Mouse (Mus musculus) CH12.LX (cell line): ENCODE measurements around the gene B4galt2. TPM values are rescaled to one million over a fixed set of nuclear protein-coding genes. Genes with fewer than 3 reads are reported as not detected.
A peak's percentile ranks its signal among the peaks of the same experiment; 100 is the strongest.

Experiments used
- DNase-seq: peaks from one replicate; pipeline ENCODE4 v3.0.0-alpha.2; 2013; ENCODE audit errors: extremely low read depth
- H3K27ac ChIP-seq: 2 replicates; pipeline ENCODE4 v1.5.1; 2012; ENCODE audit warnings: low read depth, mild to moderate bottlenecking, control low read depth, moderate library complexity; ENCODE audit not compliant: insufficient read depth
- H3K27me3 ChIP-seq: replicated peaks from 2 replicates; pipeline ENCODE3; 2012; ENCODE audit warnings: inconsistent platforms
- H3K36me3 ChIP-seq, 2 experiments: replicated peaks in 1 of 2; 2 replicates each; pipeline versions ENCODE3 to v1.6.1; 2012; ENCODE audit warnings: inconsistent platforms in 1 of 2, low read length in 1 of 2, mild to moderate bottlenecking in 1 of 2, mixed read lengths in 1 of 2, moderate library complexity in 1 of 2; ENCODE audit not compliant: control insufficient read depth in 1 of 2, insufficient read depth in 1 of 2
- H3K4me1 ChIP-seq, 2 experiments: 2 replicates each; pipeline ENCODE4 v1.6.1; 2012; ENCODE audit warnings: inconsistent platforms in 1 of 2, moderate library complexity in 1 of 2; ENCODE audit not compliant: insufficient read depth in 2 of 2, control insufficient read depth in 1 of 2
- H3K4me2 ChIP-seq: 2 replicates; pipeline ENCODE4 v1.6.1; 2012; ENCODE audit warnings: low read depth, mild to moderate bottlenecking, control low read depth; ENCODE audit not compliant: poor library complexity, insufficient read depth, severe bottlenecking
- H3K4me3 ChIP-seq, 3 experiments: fragments of 150-350 bp in 1 of 3; sonication (generic) in 1 of 3; replicated peaks in 1 of 3; 2 replicates each; pipeline versions ENCODE3 to v1.5.1; 2011 to 2012; ENCODE audit warnings: low read depth in 2 of 3, low read length in 2 of 3, mild to moderate bottlenecking in 2 of 3, moderate library complexity in 2 of 3, control low read depth in 1 of 3, improper control_type of control experiment in 1 of 3, inconsistent platforms in 1 of 3, mixed read lengths in 1 of 3; ENCODE audit not compliant: poor library complexity in 1 of 3
- H3K79me2 ChIP-seq: replicated peaks from 2 replicates; pipeline ENCODE4 v1.6.1; 2012; ENCODE audit warnings: mild to moderate bottlenecking, moderate library complexity; ENCODE audit not compliant: control insufficient read depth, poor library complexity, insufficient read depth, severe bottlenecking; ENCODE audit errors: extremely low read depth
- H3K9ac ChIP-seq: 2 replicates; pipeline ENCODE4 v1.6.1; 2012; ENCODE audit warnings: low read depth, mild to moderate bottlenecking, control low read depth, moderate library complexity; ENCODE audit not compliant: insufficient read depth
- H3K9me3 ChIP-seq: replicated peaks from 2 replicates; pipeline ENCODE3; 2012; ENCODE audit warnings: low read length, inconsistent platforms, mixed read lengths
- BHLHE40 ChIP-seq: IDR thresholded peaks from 2 replicates; pipeline ENCODE4 v1.6.1; 2011; ENCODE audit warnings: mild to moderate bottlenecking, low read depth, low read length, improper control_type of control experiment
- CHD2 ChIP-seq: IDR thresholded peaks from 2 replicates; pipeline ENCODE4 v1.6.1; 2011; ENCODE audit warnings: low read length, improper control_type of control experiment
- CTCF ChIP-seq, 2 experiments: IDR thresholded peaks in 1 of 2; conservative IDR thresholded peaks in 1 of 2; 2 replicates each; pipeline ENCODE4 v1.5.1; 2011 to 2012; ENCODE audit warnings: low read depth in 2 of 2, low read length in 2 of 2, improper control_type of control experiment in 1 of 2, inconsistent platforms in 1 of 2, mild to moderate bottlenecking in 1 of 2, moderate library complexity in 1 of 2
- E2F4 ChIP-seq: IDR thresholded peaks from 2 replicates; pipeline ENCODE4 v1.6.1; 2011; ENCODE audit warnings: low read depth, low read length, improper control_type of control experiment; ENCODE audit not compliant: insufficient replicate concordance
- EP300 ChIP-seq: IDR thresholded peaks from 2 replicates; pipeline ENCODE4 v1.6.1; 2011; ENCODE audit warnings: low read length, improper control_type of control experiment
- GABPA ChIP-seq: IDR thresholded peaks from 2 replicates; pipeline ENCODE4 v1.6.1; 2012; ENCODE audit warnings: low read depth, low read length, improper control_type of control experiment, inconsistent platforms; ENCODE audit not compliant: insufficient replicate concordance
- IRF4 ChIP-seq: IDR thresholded peaks from 2 replicates; pipeline ENCODE4 v1.6.1; 2014; ENCODE audit warnings: low read depth, mild to moderate bottlenecking, inconsistent platforms, low read length, improper control_type of control experiment
- JUN ChIP-seq: IDR thresholded peaks from 2 replicates; pipeline ENCODE4 v1.6.1; 2011; ENCODE audit warnings: low read depth, mild to moderate bottlenecking, low read length, improper control_type of control experiment, moderate library complexity; ENCODE audit not compliant: insufficient read depth
- JUND ChIP-seq: conservative IDR thresholded peaks from 2 replicates; pipeline ENCODE4 v1.6.1; 2011; ENCODE audit warnings: low read depth, low read length, improper control_type of control experiment
- MAFK ChIP-seq: IDR thresholded peaks from 2 replicates; pipeline ENCODE4 v1.6.1; 2011; ENCODE audit warnings: low read length, improper control_type of control experiment; ENCODE audit not compliant: insufficient replicate concordance
- MAX ChIP-seq: IDR thresholded peaks from 2 replicates; pipeline ENCODE4 v1.6.1; 2011; ENCODE audit warnings: low read length, improper control_type of control experiment
- MAZ ChIP-seq: IDR thresholded peaks from 2 replicates; pipeline ENCODE4 v1.6.1; 2012; ENCODE audit warnings: low read depth, mild to moderate bottlenecking, inconsistent platforms, low read length, improper control_type of control experiment, moderate library complexity
- MEF2A ChIP-seq: IDR thresholded peaks from 2 replicates; pipeline ENCODE4 v1.6.1; 2014; ENCODE audit warnings: low read depth, mild to moderate bottlenecking, inconsistent platforms, low read length, improper control_type of control experiment, borderline replicate concordance
- MXI1 ChIP-seq: IDR thresholded peaks from 2 replicates; pipeline ENCODE4 v1.6.1; 2011; ENCODE audit warnings: mild to moderate bottlenecking, low read depth, low read length, improper control_type of control experiment
- MYC ChIP-seq: IDR thresholded peaks from 2 replicates; pipeline ENCODE4 v1.6.1; 2011; ENCODE audit warnings: low read depth, mild to moderate bottlenecking, improper control_type of control experiment, low read length
- NELFE ChIP-seq: IDR thresholded peaks from 2 replicates; pipeline ENCODE4 v1.6.1; 2011; ENCODE audit warnings: low read depth, low read length, improper control_type of control experiment
- NRF1 ChIP-seq: IDR thresholded peaks from 2 replicates; pipeline ENCODE4 v1.6.1; 2014; ENCODE audit warnings: low read depth, mild to moderate bottlenecking, inconsistent platforms, low read length, improper control_type of control experiment, moderate library complexity
- PAX5 ChIP-seq: IDR thresholded peaks from 2 replicates; pipeline ENCODE4 v1.6.1; 2012; ENCODE audit warnings: low read length, inconsistent platforms, mixed read lengths
- POLR2A ChIP-seq: IDR thresholded peaks from 2 replicates; pipeline ENCODE4 v1.6.1; 2011; ENCODE audit warnings: low read depth, mild to moderate bottlenecking, improper control_type of control experiment, low read length
- POLR2AphosphoS2 ChIP-seq: IDR thresholded peaks from 2 replicates; pipeline ENCODE4 v1.6.1; 2011; ENCODE audit warnings: low read depth, low read length, improper control_type of control experiment
- RAD21 ChIP-seq: IDR thresholded peaks from 2 replicates; pipeline ENCODE4 v1.6.1; 2011; ENCODE audit warnings: low read depth, mild to moderate bottlenecking, low read length, improper control_type of control experiment, moderate library complexity
- RCOR1 ChIP-seq: conservative IDR thresholded peaks from 2 replicates; pipeline ENCODE4 v1.6.1; 2012; ENCODE audit warnings: low read depth, mild to moderate bottlenecking, inconsistent platforms, low read length, improper control_type of control experiment
- SIN3A ChIP-seq: IDR thresholded peaks from 2 replicates; pipeline ENCODE4 v1.6.1; 2012; ENCODE audit warnings: low read length, improper control_type of control experiment, inconsistent platforms
- SMC3 ChIP-seq: IDR thresholded peaks from 2 replicates; pipeline ENCODE4 v1.6.1; 2011; ENCODE audit warnings: low read depth, low read length, improper control_type of control experiment
- TBP ChIP-seq: conservative IDR thresholded peaks from 2 replicates; pipeline ENCODE4 v1.6.1; 2011; ENCODE audit warnings: low read depth, low read length, improper control_type of control experiment
- TCF12 ChIP-seq: IDR thresholded peaks from 2 replicates; pipeline ENCODE4 v1.6.1; 2014; ENCODE audit warnings: low read depth, mild to moderate bottlenecking, inconsistent platforms, low read length, improper control_type of control experiment
- UBTF ChIP-seq: IDR thresholded peaks from 2 replicates; pipeline ENCODE4 v1.6.1; 2012; ENCODE audit warnings: low read depth, mild to moderate bottlenecking, inconsistent platforms, low read length, improper control_type of control experiment, moderate library complexity
- USF2 ChIP-seq: conservative IDR thresholded peaks from 2 replicates; pipeline ENCODE4 v1.6.1; 2011; ENCODE audit warnings: low read depth, low read length, improper control_type of control experiment
- ZC3H11A ChIP-seq: IDR thresholded peaks from 2 replicates; pipeline ENCODE4 v1.6.1; 2012; ENCODE audit warnings: low read depth, mild to moderate bottlenecking, inconsistent platforms, low read length, improper control_type of control experiment
- ZKSCAN1 ChIP-seq: IDR thresholded peaks from 2 replicates; pipeline ENCODE4 v1.6.1; 2012; ENCODE audit warnings: low read depth, inconsistent platforms, low read length, improper control_type of control experiment, borderline replicate concordance
- ZMIZ1 ChIP-seq: IDR thresholded peaks from 2 replicates; pipeline ENCODE4 v1.6.1; 2012; ENCODE audit warnings: low read depth, mild to moderate bottlenecking, inconsistent platforms, low read length, improper control_type of control experiment
- ZNF384 ChIP-seq: IDR thresholded peaks from 2 replicates; pipeline ENCODE4 v1.6.1; 2012; ENCODE audit warnings: low read depth, low read length, improper control_type of control experiment, inconsistent platforms
- dilution Hi-C: fragments of 300-500 bp; cut with MboI; formaldehyde crosslinking; loops from 2 replicates; pipeline ENCODE4 v1.14.3; 2020; ENCODE audit warnings: low sequenced_read_pairs; ENCODE audit not compliant: extremely low pct_unique_long_range_greater_than_20kb, extremely low pct_ligation_motif_present
- in situ Hi-C: fragments of 300-500 bp; cut with MboI; formaldehyde crosslinking; loops from 3 replicates; pipeline ENCODE4 v1.14.3; 2019; ENCODE audit warnings: low sequenced_read_pairs, low pct_ligation_motif_present, low pct_unique_long_range_greater_than_20kb, mixed read lengths
- polyA plus RNA-seq: library from polyadenylated mRNA; unstranded; fragments of >175 nt; gene quantifications from 2 replicates; pipeline ENCODE4 v1.2.1, GENCODE M21; 2012; ENCODE audit warnings: low read depth; ENCODE audit not compliant: insufficient read length
- total RNA-seq, 2 experiments: library from RNA; depleted of rRNA; stranded (reverse); fragments of 300-350 nt in 1 of 2; fragments of >200 nt in 1 of 2; gene quantifications; 2 replicates each; pipeline ENCODE4 v1.2.3; 2012 to 2014

The B4galt2 gene
- total and polyA plus RNA-seq, 3 experiments: 0.14 to 0.25 TPM; not detected in 1

- Histone ChIP-seq H3K4me1 (peaks cover 5 to 24% of the 10 kb centered on the region in 2 experiments), H3K9ac (no peak overlapping the region), H3K4me3 (no peak overlapping the region), H3K9me3 (no peaks in the 10 kb centered on the region), H3K36me3 (peaks cover 45 to 77% of the 10 kb centered on the region in 2 experiments), H3K79me2 (peaks cover 7% of the 10 kb centered on the region; the same call in 1 of the 2 replicates), H3K27ac (no peak overlapping the region), H3K27me3 (no peaks in the 10 kb centered on the region), H3K4me2 (no peak overlapping the region)
- in situ Hi-C loops: no loop called here
- DNase-seq: peak; percentile 41
- TF ChIP-seq UBTF (no peak), TCF12 (no peak), SIN3A (peak; percentile 66; the same call in 1 of the 2 replicates), RAD21 (no peak)
- TF ChIP-seq, all 38 proteins: peak for 1
- dilution Hi-C loops: no loop called here
These were observed 10.1 kb upstream of the B4galt2 start for GRCm38 (mm10) chr4:117893376-117893775.

DNA sequence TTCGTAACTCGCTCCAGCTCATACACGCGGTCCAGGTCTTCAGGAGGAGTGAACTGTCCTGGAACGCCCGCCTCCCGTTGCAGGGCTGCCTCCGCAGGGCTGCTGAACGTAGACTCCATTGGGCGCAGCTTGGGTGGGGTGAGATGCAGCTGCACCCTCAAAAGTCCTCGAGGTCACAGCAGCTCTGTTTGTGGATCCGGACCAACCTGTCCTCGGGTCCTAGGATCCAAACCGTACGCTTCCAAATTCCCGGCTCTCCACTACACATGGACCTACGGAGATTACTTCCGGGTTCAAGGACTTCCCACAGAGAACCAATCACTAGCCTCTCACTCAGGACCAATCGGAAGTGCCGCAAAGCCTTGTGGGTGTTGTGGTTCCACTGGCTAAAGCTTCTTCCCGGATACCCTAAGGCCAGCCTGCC is 8.5 kb upstream of the B4galt2 start, which contains the start of gene Dph2:
Gene Dph2, minus strand, starts transcription at position 295 of the 424 bp plus-strand sequence.
- in situ Hi-C loops: no loop called here
- Histone ChIP-seq H3K36me3 (peaks cover 34 to 66% of the 10 kb centered on the region in 2 experiments), H3K4me3 (peak within 1 kb of the TSS; percentile 70 to 91 (median 88)), H3K4me2 (peak within 1 kb of the TSS; percentile 73), H3K9me3 (no peaks in the 10 kb centered on the region), H3K4me1 (peaks cover 5 to 21% of the 10 kb centered on the region in 2 experiments), H3K27me3 (no peaks in the 10 kb centered on the region), H3K9ac (peak within 1 kb of the TSS; percentile 67), H3K79me2 (peaks cover 9% of the 10 kb centered on the region), H3K27ac (no peak within 1 kb of the TSS)
- peak; percentile 92 for DNase-seq
- dilution Hi-C loops: no loop called here
- TF ChIP-seq SIN3A: peak; percentile 97
- TF ChIP-seq ZNF384: no peak
- no peak for TF ChIP-seq MAZ
- TF ChIP-seq BHLHE40: 0 out of 2 replicates have a peak, but pooled peaks have one; percentile 22
- no peak for TF ChIP-seq MAFK
- 0 out of 2 replicates have a peak, but pooled peaks have one; percentile 10 for TF ChIP-seq UBTF
- TF ChIP-seq CTCF (conservative IDR thresholded peaks at IDR 0.05 in 1 of 2, IDR thresholded peaks at IDR 0.05 in 1 of 2; ENCODE audit: low read depth in 2 of 2, low read length in 2 of 2): no peak
- TF ChIP-seq SMC3: no peak
- TF ChIP-seq ZKSCAN1: no peak
- TF ChIP-seq TBP: no peak
- 0 out of 2 replicates have a peak, but pooled peaks have one; percentile 46 for TF ChIP-seq ZMIZ1
- no peak for TF ChIP-seq JUND
- peak; percentile 80 for TF ChIP-seq POLR2A
- no peak for TF ChIP-seq RCOR1
- TF ChIP-seq PAX5: no peak
- TF ChIP-seq JUN: no peak
- TF ChIP-seq TCF12: peak; percentile 49; the same call in 1 of the 2 replicates
- TF ChIP-seq RAD21: no peak
- 0 out of 2 replicates have a peak, but pooled peaks have one; percentile 16 for TF ChIP-seq IRF4
- peak; percentile 89 for TF ChIP-seq CHD2
- TF ChIP-seq USF2: no peak
- TF ChIP-seq E2F4: no peak
- TF ChIP-seq NELFE: peak; percentile 75
- peak; percentile 82 for TF ChIP-seq MAX
- TF ChIP-seq EP300: no peak
- TF ChIP-seq ZC3H11A: no peak
- peak; percentile 97 for TF ChIP-seq MXI1
- peak; percentile 52; the same call in 1 of the 2 replicates for TF ChIP-seq GABPA
- TF ChIP-seq MYC: peak; percentile 95
- no peak for TF ChIP-seq MEF2A
- 0 out of 2 replicates have a peak, but pooled peaks have one; percentile 58 for TF ChIP-seq POLR2AphosphoS2
- no peak; the same call in 1 of the 2 replicates for TF ChIP-seq NRF1
